Mouse (Mus musculus) forebrain, embryonic 16.5 days (tissue): ENCODE data around the gene Cyp4f16. TPM values are rescaled to one million over a fixed set of nuclear protein-coding genes. Genes with fewer than 3 reads are reported as not detected.

Experiments used
- ATAC-seq: fragments of 200-750 bp; cut with Nextera tagmentation; 2 replicates; pipeline ENCODE4 v1.8.0; 2017; ENCODE audit warnings: mild to moderate bottlenecking, moderate library complexity
- H3K27ac ChIP-seq: fragments of 300-500 bp; sonication (generic); 2 replicates; pipeline ENCODE4 v1.5.1; 2014; ENCODE audit warnings: low read length, control low read depth
- H3K27me3 ChIP-seq: fragments of 300-500 bp; sonication (generic); replicated peaks from 2 replicates; pipeline ENCODE4 v1.6.1; 2014; ENCODE audit warnings: low read length; ENCODE audit not compliant: control insufficient read depth, insufficient read depth
- H3K36me3 ChIP-seq: fragments of 300-500 bp; sonication (generic); 2 replicates; pipeline ENCODE4 v1.6.1; 2014; ENCODE audit not compliant: control insufficient read depth, insufficient read depth
- H3K4me1 ChIP-seq: fragments of 300-500 bp; sonication (generic); replicated peaks from 2 replicates; pipeline ENCODE4 v1.6.1; 2014; ENCODE audit warnings: low read length; ENCODE audit not compliant: control insufficient read depth, insufficient read depth
- H3K4me2 ChIP-seq: fragments of 300-500 bp; sonication (generic); 2 replicates; pipeline ENCODE4 v1.6.1; 2014; ENCODE audit warnings: mild to moderate bottlenecking, low read length, control low read depth
- H3K4me3 ChIP-seq: fragments of 300-500 bp; sonication (generic); replicated peaks from 2 replicates; pipeline ENCODE4 v1.5.1; 2014; ENCODE audit warnings: mild to moderate bottlenecking, low read length, control low read depth
- H3K9ac ChIP-seq: fragments of 300-500 bp; sonication (generic); replicated peaks from 2 replicates; pipeline ENCODE4 v1.6.1; 2014; ENCODE audit warnings: low read depth, low read length, control low read depth
- H3K9me3 ChIP-seq: fragments of 300-500 bp; sonication (generic); 2 replicates; pipeline ENCODE4 v1.6.1; 2016; ENCODE audit warnings: low read length; ENCODE audit not compliant: control insufficient read depth
- WGBS: fragments of 180-500 bp; shearing (Covaris S2); extraction: QIAGEN DNeasy Blood & Tissue Kit; methylation state at CpG from one replicate; pipeline ENCODE4 v1.1.7; 2014; 5-methylcytosine and 5-hydroxymethylcytosine counted together
- polyA plus RNA-seq: library from polyadenylated mRNA; unstranded; fragments of >200 nt; fragmentation: Nextera tagmentation; extraction: Ambion mirVana; gene quantifications from 2 replicates; pipeline ENCODE4 v1.2.1, GENCODE M21; 2015

The Cyp4f16 gene
- polyA plus RNA-seq, 1 experiment from 2014 or later, result 20.0 TPM

GRCm38 (mm10) chr17:32577496-32578186 is 41.3 kb downstream of the Cyp4f16 start:
- no peak overlapping the region for H3K4me2 ChIP-seq
- H3K27me3 ChIP-seq, result no peaks in the 10 kb centered on the region
- ATAC-seq, result no peak
- H3K4me1 ChIP-seq, result no peaks in the 10 kb centered on the region
- H3K4me3 ChIP-seq, result no peak overlapping the region
- H3K27ac ChIP-seq, result no peak overlapping the region
- no peaks in the 10 kb centered on the region for H3K9me3 ChIP-seq
- no peak overlapping the region for H3K9ac ChIP-seq
- no peaks in the 10 kb centered on the region for H3K36me3 ChIP-seq
- WGBS, result 71% methylated on average over 7 of the region's 7 CpGs

DNA sequence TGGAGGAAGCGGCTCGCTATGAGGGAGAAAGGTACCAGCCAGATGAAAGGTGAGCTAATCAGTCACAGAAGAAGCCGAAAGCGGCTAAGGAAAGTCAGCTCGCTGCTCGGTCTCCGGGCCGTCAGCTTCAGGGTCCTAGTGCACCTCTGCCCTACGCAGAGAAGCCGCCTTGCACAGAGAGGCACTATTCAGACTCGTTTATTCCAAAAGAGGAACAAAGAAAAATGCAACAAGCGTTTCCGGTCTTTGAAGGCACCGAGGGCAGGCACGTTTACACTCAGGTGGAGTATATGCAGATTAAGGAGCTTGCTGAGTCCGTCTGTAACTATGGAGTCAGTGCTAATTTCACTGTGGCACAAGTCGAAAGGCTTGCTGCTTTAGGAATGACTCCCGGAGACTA is 60.1 kb downstream of the Cyp4f16 start:
- 90% methylated on average over 18 of the region's 18 CpGs for WGBS
- ATAC-seq, result no peak
- Histone ChIP-seq H3K9ac (no peak overlapping the region), H3K27me3 (no peaks in the 10 kb centered on the region), H3K9me3 (no peaks in the 10 kb centered on the region), H3K36me3 (no peaks in the 10 kb centered on the region), H3K4me2 (no peak overlapping the region), H3K4me3 (no peak overlapping the region), H3K27ac (no peak overlapping the region), H3K4me1 (no peaks in the 10 kb centered on the region)

Other genes starting within 250 kb of the Cyp4f16 start
- 112 and 123 TPM in 2 replicates for gene Akap8, start 215.3 kb upstream of the Cyp4f16 start, polyA plus RNA-seq
- 132 and 164 TPM in 2 replicates for gene Akap8l, start 186.0 kb upstream of the Cyp4f16 start, polyA plus RNA-seq
- gene Wiz, start 147.1 kb upstream of the Cyp4f16 start, polyA plus RNA-seq, result 35.7 and 39.1 TPM in 2 replicates
- 0.57 and 0.73 TPM in 2 replicates for gene Rasal3, start 133.0 kb upstream of the Cyp4f16 start, polyA plus RNA-seq
- gene Pglyrp2, start 112.4 kb upstream of the Cyp4f16 start, polyA plus RNA-seq, result not detected in 2 replicates
- gene Cyp4f39, start 83.8 kb upstream of the Cyp4f16 start, polyA plus RNA-seq, result 0.28 and 0.40 TPM in 2 replicates
- 6.7 and 8.9 TPM in 2 replicates for gene Cyp4f17, start 30.5 kb upstream of the Cyp4f16 start, polyA plus RNA-seq
- not detected in 2 replicates for gene Cyp4f37, start 84.8 kb downstream of the Cyp4f16 start, polyA plus RNA-seq
- gene Cyp4f40, start 122.3 kb downstream of the Cyp4f16 start, polyA plus RNA-seq, result not detected in 2 replicates
- 1.7 and 2.2 TPM in 2 replicates for gene Cyp4f15, start 149.1 kb downstream of the Cyp4f16 start, polyA plus RNA-seq